ENCODE assay signal across 9 mouse cellular contexts in the genomic region with DNA sequence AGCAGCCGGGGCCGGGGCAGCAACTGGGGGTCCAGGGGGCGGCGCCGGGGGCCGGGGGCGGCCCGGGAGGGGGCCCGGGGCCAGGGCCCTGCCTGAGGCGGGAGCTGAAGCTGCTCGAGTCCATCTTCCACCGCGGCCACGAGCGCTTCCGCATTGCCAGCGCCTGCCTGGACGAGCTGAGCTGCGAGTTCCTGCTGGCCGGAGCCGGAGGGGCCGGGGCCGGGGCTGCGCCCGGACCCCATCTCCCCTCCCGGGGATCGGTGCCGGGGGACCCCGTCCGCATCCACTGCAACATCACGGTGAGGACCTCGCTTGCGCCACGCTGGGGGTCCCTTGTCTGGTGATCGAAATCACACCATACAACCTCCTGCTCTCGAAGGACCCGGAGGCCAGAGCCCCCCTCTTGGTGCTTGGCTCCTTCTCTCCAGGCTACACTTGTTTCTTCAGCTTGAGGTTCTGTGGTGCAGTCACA. TPM values are rescaled to one million over a fixed set of nuclear protein-coding genes. Genes with fewer than 3 reads are reported as not detected.
DNase-seq lines count a peak whose midpoint lies in the region; ATAC-seq and TF ChIP-seq lines count a peak whose summit lies in the region.
"Had no signal": no experiment of that assay in that cellular context is flagged by ENCODE, and none has a peak within 500 bp of the region (broad histone marks: within the 10 kb centered on the region; RNA-seq: fewer than 3 reads in every experiment).

No protein-coding gene starts in this region.

- H3K27ac ChIP-seq in ES-E14 (ENCODE audit: insufficient read depth, low read depth, low read length, poor library complexity, severe bottlenecking) = peak overlapping the region; percentile 64
- H3K27ac ChIP-seq in heart, embryonic 11.5 days (ENCODE audit: low read depth, low read length) = peak overlapping the region; percentile 96
- H3K27ac ChIP-seq in kidney, embryonic 16.5 days (ENCODE audit: low read length) = peak overlapping the region; percentile 95

- H3K9ac ChIP-seq in ES-E14 (ENCODE audit: insufficient read depth, low read depth, low read length, poor library complexity, severe bottlenecking) = peak overlapping the region; percentile 96
- peak overlapping the region; percentile 97 for H3K9ac ChIP-seq in heart, embryonic 11.5 days (ENCODE audit: low read depth, low read length)
- peak overlapping the region; percentile 96 for H3K9ac ChIP-seq in kidney, embryonic 16.5 days (replicated peaks; ENCODE audit: low read length)

- in situ Hi-C loops in ES-E14 (cut with MboI; ENCODE audit: low sequenced_read_pairs in 2 of 2, unreplicated experiment in 2 of 2) = no loop called here

- no peaks in the 10 kb centered on the region for H3K27me3 ChIP-seq in heart, embryonic 11.5 days (ENCODE audit: control insufficient read depth, insufficient read depth, low read length)
- no peaks in the 10 kb centered on the region for H3K27me3 ChIP-seq in kidney, embryonic 16.5 days (ENCODE audit: insufficient read depth, low read length)

- WGBS in heart, embryonic 11.5 days (ENCODE audit: insufficient replicate concordance) = 3% methylated on average over 26 of the region's 37 CpGs
- 0% methylated on average over 27 of the region's 37 CpGs for WGBS in kidney, embryonic 16.5 days

- H3K4me1 ChIP-seq in ES-E14 (ENCODE audit: control insufficient read depth in 2 of 2, insufficient read depth in 2 of 2, low read length in 2 of 2, poor library complexity in 1 of 2) = peaks cover 4 to 19% of the 10 kb centered on the region in 2 experiments
- peaks cover 16% of the 10 kb centered on the region for H3K4me1 ChIP-seq in heart, embryonic 11.5 days (ENCODE audit: control insufficient read depth, insufficient read depth, low read length)
- H3K4me1 ChIP-seq in kidney, embryonic 16.5 days (ENCODE audit: insufficient read depth, low read length) = peaks cover 28% of the 10 kb centered on the region

- DNase-seq in cerebellum, postnatal 4 days (ENCODE audit: low spot score in 2 of 2) = no peak
- no peak for DNase-seq in ES-E14 (ENCODE audit: low read depth, low spot score)
- peak; percentile 32 for DNase-seq in embryo, embryonic 10 days (ENCODE audit: low spot score)
- DNase-seq in lung, postnatal 14 days = peak; percentile 48
- peak; percentile 43 to 80 for DNase-seq in spleen, postnatal 4 days (ENCODE audit: low spot score in 2 of 2)

- peak overlapping the region; percentile 86 to 92 for H3K4me3 ChIP-seq in ES-E14 (ENCODE audit: insufficient read depth in 1 of 2, low read depth in 1 of 2, low read length in 2 of 2, poor library complexity in 1 of 2, severe bottlenecking in 1 of 2)
- H3K4me3 ChIP-seq in heart, embryonic 11.5 days (ENCODE audit: low read depth, low read length) = peak overlapping the region; percentile 97
- peak overlapping the region; percentile 94 for H3K4me3 ChIP-seq in kidney, embryonic 16.5 days (ENCODE audit: low read length)

- 0 out of 2 replicates have a peak, but pooled peaks have one; percentile 8 for ATAC-seq in cerebellum, adult (ENCODE audit: insufficient number of reproducible peaks, low FRiP score, low TSS enrichment)
- ATAC-seq in heart, embryonic 11.5 days (replicated peaks; ENCODE audit: insufficient number of reproducible peaks, low FRiP score, low TSS enrichment) = peak; percentile 39
- ATAC-seq in kidney, embryonic 16.5 days (ENCODE audit: low FRiP score, low TSS enrichment) = peak; percentile 54

- peaks cover 28% of the 10 kb centered on the region for H3K36me3 ChIP-seq in ES-E14 (ENCODE audit: control insufficient read depth, insufficient read depth, low read length, poor library complexity, severe bottlenecking)
- H3K36me3 ChIP-seq in heart, embryonic 11.5 days (ENCODE audit: control insufficient read depth, insufficient read depth, low read length) = peaks cover 13% of the 10 kb centered on the region
- H3K36me3 ChIP-seq in kidney, embryonic 16.5 days (ENCODE audit: insufficient read depth, low read length) = peaks cover 19% of the 10 kb centered on the region

- H3K4me2 ChIP-seq in heart, embryonic 11.5 days = peak overlapping the region; percentile 92
- peak overlapping the region; percentile 86 for H3K4me2 ChIP-seq in kidney, embryonic 16.5 days (replicated peaks; ENCODE audit: low read depth, low read length)

- no peaks in the 10 kb centered on the region for H3K9me3 ChIP-seq in ES-E14 (ENCODE audit: control insufficient read depth, insufficient read depth, low read depth, low read length)
- no peaks in the 10 kb centered on the region for H3K9me3 ChIP-seq in heart, embryonic 11.5 days (replicated peaks; ENCODE audit: control insufficient read depth, low read length)
- no peaks in the 10 kb centered on the region for H3K9me3 ChIP-seq in kidney, embryonic 16.5 days (ENCODE audit: low read length)

TF ChIP-seq in ES-E14, 5 proteins besides CTCF, POLR2A, EP300 and RAD21:
- TF ChIP-seq ZNF384 (IDR thresholded peaks at IDR 0.05; ENCODE audit: low read depth, low read length) (no peak), ZC3H11A (IDR thresholded peaks at IDR 0.05; ENCODE audit: borderline replicate concordance, low read depth, low read length) (no peak), MAFK (IDR thresholded peaks at IDR 0.05; ENCODE audit: insufficient read depth, low read depth, low read length) (no peak), CHD2 (IDR thresholded peaks at IDR 0.05; ENCODE audit: low read depth, low read length) (no peak), HCFC1 (IDR thresholded peaks at IDR 0.05; ENCODE audit: borderline replicate concordance, insufficient read depth, low read length) (no peak)

RNA-seq across cellular contexts. Expression of gene Ube2q1, which starts 0.4 kb away (rescaled TPM):
- 45.2 and 47.6 TPM in 2 replicates for total RNA-seq in ES-E14 (2012; rRNA removed)
- polyA plus RNA-seq in heart, embryonic 11.5 days (2014; fragmentation: Nextera tagmentation; extraction: Ambion mirVana) = 14.4 TPM in 2 replicates
- polyA plus RNA-seq in kidney, embryonic 16.5 days (2015; fragmentation: Nextera tagmentation; extraction: Ambion mirVana) = 9.8 and 11.5 TPM in 2 replicates

RNA-seq across cellular contexts. Expression of gene Chrnb2, which starts 9.3 kb away (rescaled TPM):
- 0.67 and 2.1 TPM in 2 replicates for total RNA-seq in ES-E14 (2012; rRNA removed)
- polyA plus RNA-seq in heart, embryonic 11.5 days (2014; fragmentation: Nextera tagmentation; extraction: Ambion mirVana) = 0.24 and 0.27 TPM in 2 replicates
- polyA plus RNA-seq in kidney, embryonic 16.5 days (2015; fragmentation: Nextera tagmentation; extraction: Ambion mirVana) = 0.40 and 0.86 TPM in 2 replicates

RNA-seq across cellular contexts. Expression of gene She, which starts 57.4 kb away (rescaled TPM):
- total RNA-seq in ES-E14 (2012; rRNA removed) = 2.0 and 2.6 TPM in 2 replicates
- 6.7 and 6.9 TPM in 2 replicates for polyA plus RNA-seq in heart, embryonic 11.5 days (2014; fragmentation: Nextera tagmentation; extraction: Ambion mirVana)
- 6.7 and 7.8 TPM in 2 replicates for polyA plus RNA-seq in kidney, embryonic 16.5 days (2015; fragmentation: Nextera tagmentation; extraction: Ambion mirVana)
- total RNA-seq: hematopoietic stem cell, adult 5-6 weeks had no signal

RNA-seq across cellular contexts. Expression of gene Adar, which starts 59.0 kb away (rescaled TPM):
- 35.2 and 42.7 TPM in 2 replicates for total RNA-seq in ES-E14 (2012; rRNA removed)
- polyA plus RNA-seq in heart, embryonic 11.5 days (2014; fragmentation: Nextera tagmentation; extraction: Ambion mirVana) = 6.6 and 10.9 TPM in 2 replicates
- 12.3 and 12.4 TPM in 2 replicates for polyA plus RNA-seq in kidney, embryonic 16.5 days (2015; fragmentation: Nextera tagmentation; extraction: Ambion mirVana)

Comparison
In these comparisons a context has a peak if more than half of its experiments do, and no peak if none do; other contexts are left out.
1. DNase-seq: peak in embryo, embryonic 10 days (single experiment), lung, postnatal 14 days (single experiment) and spleen, postnatal 4 days (2 of 2); none in cerebellum, postnatal 4 days (0 of 2) and ES-E14 (single experiment).
2. Peak in every context shown above with its lines, with median percentiles within 50 percentile points of each other: ATAC-seq, H3K27ac ChIP-seq, H3K4me3 ChIP-seq and H3K9ac ChIP-seq.